Mouse (Mus musculus): ENCODE results near the gene Pik3c2b. TPM values are rescaled to one million over a fixed set of nuclear protein-coding genes. Genes with fewer than 3 reads are reported as not detected.

The Pik3c2b gene
- polyA plus RNA-seq, 1 experiment from 2014 or later = 2.3 TPM

DNA sequence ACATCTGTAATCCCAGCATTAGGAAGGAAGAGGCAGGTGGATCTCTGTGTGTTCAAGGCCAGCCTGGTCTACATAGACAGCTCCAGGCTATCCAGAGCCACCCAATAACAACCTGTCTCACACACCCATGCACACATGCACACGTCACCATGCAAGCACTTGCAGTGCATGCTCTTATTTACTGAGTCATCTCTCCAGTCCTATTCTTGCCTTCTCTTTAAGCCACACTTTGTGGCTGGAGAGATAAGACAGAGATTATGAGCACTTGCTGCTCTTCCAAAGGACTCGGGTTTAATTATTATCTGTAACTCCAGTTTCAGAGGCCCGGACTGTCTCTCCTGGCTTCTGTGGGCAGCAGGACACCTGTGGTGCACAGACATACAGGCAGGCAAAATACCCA is 73.4 kb downstream of the Pik3c2b start:
- ATAC-seq (no peak), DNase-seq (ENCODE audit: low read depth, low spot score) (no peak)
- TF ChIP-seq CTCF (IDR thresholded peaks at IDR 0.05) = no peak
- CTCF ChIA-PET = no interaction called here
- in situ Hi-C loops (cut with MboI; ENCODE audit: low pct_unique_long_range_greater_than_20kb) = loop anchor here (25.0 kb wide), 1 partner anchor 357 kb away; no protein-coding TSS in a partner anchor
- no peaks in the 10 kb centered on the region for H3K27me3 ChIP-seq
- POLR2A ChIA-PET = no interaction called here

DNA sequence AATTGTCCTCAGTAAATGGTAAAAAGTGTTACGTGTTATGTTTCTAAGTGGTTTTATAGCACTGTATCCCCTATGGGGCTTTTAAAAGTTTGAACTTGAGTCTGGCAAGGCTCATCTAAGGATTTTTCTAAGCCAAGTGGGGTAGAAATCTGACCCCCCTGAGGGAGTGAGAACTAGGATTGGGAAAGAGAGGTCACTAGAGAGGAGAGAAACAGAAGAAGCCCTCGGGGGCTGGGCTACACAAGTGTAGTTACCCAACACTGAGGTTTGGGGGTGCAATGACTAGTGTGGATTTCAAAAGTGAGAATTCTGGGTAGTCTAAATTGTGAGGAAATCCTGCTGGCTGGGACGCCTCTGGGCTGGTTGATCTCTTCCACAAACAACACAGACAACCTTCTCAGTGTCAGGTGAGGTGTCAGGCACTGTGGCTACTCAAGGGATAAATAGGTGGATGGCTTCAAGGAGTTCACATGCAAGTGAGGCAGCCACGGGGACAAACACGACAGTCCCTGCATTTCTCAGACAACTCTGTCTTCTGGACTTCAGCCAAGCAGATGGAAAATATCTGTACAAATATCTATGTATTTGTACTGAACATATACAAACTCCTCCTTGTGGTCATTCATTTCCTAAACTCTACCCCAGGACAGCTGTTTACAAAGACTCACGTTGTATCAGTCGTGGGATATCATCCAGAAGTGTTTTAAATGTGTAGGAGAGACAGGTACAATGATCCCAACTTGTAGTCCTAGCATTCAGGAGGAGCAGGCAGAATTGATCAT is 74.7 kb downstream of the Pik3c2b start:
- H3K27me3 ChIP-seq = no peaks in the 10 kb centered on the region
- ATAC-seq = no peak
- in situ Hi-C loops (cut with MboI; ENCODE audit: low pct_unique_long_range_greater_than_20kb) = loop anchor here (25.0 kb wide), 1 partner anchor 358 kb away; no protein-coding TSS in a partner anchor
- ChIA-PET CTCF (interaction anchor here (1.2 kb wide), 1 partner anchor 9 kb away, joined by 3 read pairs; no protein-coding TSS in a partner anchor), POLR2A (no interaction called here)
- TF ChIP-seq CTCF (IDR thresholded peaks at IDR 0.05) = no peak
- no peak for DNase-seq (ENCODE audit: low read depth, low spot score)

DNA sequence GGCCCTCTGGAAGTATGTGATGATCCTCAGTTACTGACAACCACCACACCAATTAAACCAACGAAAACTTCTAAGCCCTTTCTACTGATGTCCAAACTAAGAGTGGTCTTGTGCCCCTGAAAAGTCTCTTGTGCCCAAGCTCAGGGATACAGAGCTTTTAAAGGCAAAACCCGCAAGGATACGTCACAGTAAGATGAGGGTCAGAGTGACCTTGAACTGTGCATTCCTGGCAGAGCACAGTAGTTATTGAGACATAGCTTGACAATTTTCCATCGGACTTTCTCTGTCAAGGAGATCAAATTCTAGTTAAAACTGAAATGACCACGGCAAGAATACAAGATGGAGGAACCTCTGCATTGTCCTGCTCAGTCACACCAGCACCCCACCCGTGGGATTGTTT is 75.8 kb downstream of the Pik3c2b start:
- TF ChIP-seq CTCF (IDR thresholded peaks at IDR 0.05) = no peak
- in situ Hi-C loops (cut with MboI; ENCODE audit: low pct_unique_long_range_greater_than_20kb) = loop anchor here (25.0 kb wide), 1 partner anchor 359 kb away; no protein-coding TSS in a partner anchor
- CTCF ChIA-PET = interaction anchor here (1.1 to 1.2 kb wide), 2 partner anchors 8 to 14 kb away, joined by 3 to 4 read pairs; no protein-coding TSS in a partner anchor
- ATAC-seq = no peak
- POLR2A ChIA-PET = no interaction called here
- H3K27me3 ChIP-seq = no peaks in the 10 kb centered on the region
- DNase-seq (ENCODE audit: low read depth, low spot score) = no peak

DNA sequence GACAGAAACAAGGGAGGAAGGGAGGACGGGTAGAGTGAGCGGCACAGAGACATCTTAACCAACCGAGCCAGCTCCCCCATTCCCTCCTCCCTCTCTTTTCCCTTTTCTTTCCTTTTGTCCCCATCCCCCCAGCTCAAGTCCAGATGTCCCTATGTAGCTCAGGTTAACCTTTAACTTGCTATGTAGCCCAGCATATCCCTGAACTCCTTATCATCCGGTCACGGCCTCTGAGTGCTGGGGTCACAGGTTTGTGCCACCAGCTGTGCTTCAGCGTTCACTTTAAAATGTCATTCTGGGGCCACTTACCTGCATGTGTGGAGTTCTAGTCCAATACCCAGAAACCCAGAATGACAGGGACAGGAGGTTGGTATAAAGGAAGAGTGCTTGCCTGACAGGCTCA is 78.7 kb downstream of the Pik3c2b start:
- no peak for TF ChIP-seq CTCF (IDR thresholded peaks at IDR 0.05)
- no peak for ATAC-seq
- POLR2A ChIA-PET = interaction anchor here (0.6 kb wide), 1 partner anchor 116 kb away, joined by 7 read pairs; no protein-coding TSS in a partner anchor
- DNase-seq (ENCODE audit: low read depth, low spot score) = no peak
- no peaks in the 10 kb centered on the region for H3K27me3 ChIP-seq
- in situ Hi-C loops (cut with MboI; ENCODE audit: low pct_unique_long_range_greater_than_20kb) = loop anchor here (25.0 kb wide), 1 partner anchor 362 kb away; no protein-coding TSS in a partner anchor
- CTCF ChIA-PET = no interaction called here

DNA sequence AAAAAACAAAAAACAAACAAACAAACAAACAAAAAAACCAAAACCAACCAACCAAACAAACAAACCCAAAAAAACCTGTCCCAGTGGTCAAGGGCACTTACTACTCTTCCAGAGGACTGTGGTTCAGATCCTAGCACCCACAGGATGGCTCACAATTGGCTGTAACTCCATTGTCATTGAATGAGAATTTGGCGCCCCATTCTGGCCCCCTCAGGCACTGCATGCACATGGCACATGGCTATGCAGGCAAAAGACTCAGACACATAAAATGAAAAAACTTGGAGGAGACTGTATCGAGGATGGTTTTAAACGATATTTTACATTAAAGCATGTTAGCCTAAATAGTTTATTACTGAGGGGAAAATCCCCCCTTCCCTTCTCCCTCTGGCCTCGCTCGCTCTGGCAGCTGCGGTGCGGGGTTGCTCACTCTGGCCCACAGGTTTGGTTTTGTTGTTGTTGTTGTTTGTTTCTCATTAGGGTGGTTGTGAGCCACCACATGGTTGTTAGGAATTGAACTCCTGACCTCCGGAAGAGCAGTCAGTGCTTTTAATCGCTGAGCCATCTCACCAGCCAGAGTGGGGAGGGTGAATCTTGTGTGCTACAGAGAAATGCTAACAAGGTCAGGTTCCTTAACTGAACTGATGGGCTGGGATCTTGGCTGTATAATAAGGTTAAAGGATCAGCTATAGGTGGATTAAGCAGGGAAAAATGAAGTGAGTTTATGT is 80.3 kb downstream of the Pik3c2b start:
- ChIA-PET POLR2A (no interaction called here), CTCF (no interaction called here)
- DNase-seq (ENCODE audit: low read depth, low spot score) = no peak
- in situ Hi-C loops (cut with MboI; ENCODE audit: low pct_unique_long_range_greater_than_20kb) = no loop called here
- H3K27me3 ChIP-seq = no peaks in the 10 kb centered on the region
- no peak for ATAC-seq
- no peak for TF ChIP-seq CTCF (IDR thresholded peaks at IDR 0.05)

DNA sequence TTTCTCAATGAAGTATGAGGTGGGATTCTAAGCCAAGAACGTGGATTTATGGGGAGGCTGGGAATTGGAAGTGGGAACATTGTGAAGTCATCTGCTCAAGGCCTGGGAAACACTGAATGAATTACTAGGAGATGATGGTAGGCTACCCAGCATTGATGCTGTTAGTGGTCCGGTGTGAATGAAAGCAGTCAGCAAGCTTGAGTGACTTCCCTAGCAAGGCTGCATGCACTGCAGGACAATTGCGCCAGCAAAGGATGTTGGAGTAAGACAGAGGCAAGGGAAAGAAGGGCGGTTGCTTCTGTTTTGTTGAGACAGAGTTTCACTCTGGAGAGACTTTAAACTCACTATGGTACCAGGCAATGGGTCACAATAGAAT is 80.9 kb downstream of the Pik3c2b start:
- POLR2A ChIA-PET = no interaction called here
- in situ Hi-C loops (cut with MboI; ENCODE audit: low pct_unique_long_range_greater_than_20kb) = no loop called here
- CTCF ChIA-PET = no interaction called here
- ATAC-seq = no peak
- H3K27me3 ChIP-seq = no peaks in the 10 kb centered on the region
- DNase-seq (ENCODE audit: low read depth, low spot score) = no peak
- TF ChIP-seq CTCF (IDR thresholded peaks at IDR 0.05) = no peak

DNA sequence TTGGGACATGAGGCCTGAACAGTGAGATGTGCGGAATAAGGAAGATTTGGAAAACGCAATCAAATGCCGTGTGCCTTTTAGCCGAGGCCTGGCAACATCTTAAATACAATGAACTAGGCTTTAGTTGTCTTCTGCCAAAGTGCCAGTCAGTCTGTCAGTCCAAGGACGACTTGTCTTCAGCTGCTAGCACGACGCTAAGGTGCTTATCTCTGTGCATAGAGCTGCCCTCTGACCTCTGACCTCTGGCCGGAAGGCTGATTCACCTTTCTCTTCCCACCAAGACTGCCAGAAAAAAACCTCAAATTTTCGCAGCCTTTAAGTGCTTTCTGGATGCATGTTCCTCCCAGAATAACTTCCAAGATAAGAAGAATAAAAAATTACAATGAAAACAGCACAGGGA is 81.9 kb downstream of the Pik3c2b start:
- no peaks in the 10 kb centered on the region for H3K27me3 ChIP-seq
- CTCF ChIA-PET = no interaction called here
- DNase-seq (ENCODE audit: low read depth, low spot score) (no peak), ATAC-seq (no peak)
- no peak for TF ChIP-seq CTCF (IDR thresholded peaks at IDR 0.05)
- in situ Hi-C loops (cut with MboI; ENCODE audit: low pct_unique_long_range_greater_than_20kb) = no loop called here
- POLR2A ChIA-PET = no interaction called here

DNA sequence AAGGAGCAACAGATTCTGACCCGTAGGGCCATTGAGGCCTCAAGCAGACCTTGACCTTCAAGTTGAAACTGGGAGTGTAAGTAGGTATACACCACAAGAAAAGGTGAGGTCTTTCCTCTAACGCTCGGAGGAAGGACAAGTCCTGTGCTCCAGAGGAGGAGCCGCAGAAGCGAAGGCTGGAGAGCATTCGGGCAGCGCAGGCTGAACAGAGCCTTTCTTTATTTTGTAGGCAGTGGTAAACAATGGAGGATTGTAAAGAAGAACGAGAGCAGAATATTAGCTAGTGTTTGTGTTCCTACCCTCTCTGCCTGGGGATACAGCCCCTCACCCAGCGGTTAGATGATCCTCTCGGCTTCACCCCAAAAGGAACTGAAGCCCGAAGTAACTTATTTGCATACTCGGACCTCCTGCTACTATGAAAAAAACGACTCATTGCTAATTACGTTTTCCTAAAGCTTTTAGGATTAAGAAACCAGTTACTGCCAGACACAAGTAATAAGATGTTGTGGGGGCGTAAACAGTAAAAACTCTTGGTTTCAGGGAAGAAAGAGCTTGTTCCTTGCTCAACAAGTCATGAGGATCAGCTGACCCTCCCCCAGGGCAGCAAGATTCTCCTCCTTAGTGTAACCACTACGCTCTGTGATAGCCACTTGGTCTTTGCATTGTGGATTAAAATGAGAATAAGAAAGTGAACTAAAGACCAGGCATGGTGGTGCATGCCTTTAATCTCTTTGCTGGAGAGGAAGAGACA is 84.2 kb downstream of the Pik3c2b start:
- ATAC-seq (no peak), DNase-seq (ENCODE audit: low read depth, low spot score) (no peak)
- CTCF ChIA-PET = interaction anchor here (0.7 to 1.5 kb wide), 2 partner anchors 9 to 16 kb away, joined by 3 read pairs; no protein-coding TSS in a partner anchor
- H3K27me3 ChIP-seq = no peaks in the 10 kb centered on the region
- in situ Hi-C loops (cut with MboI; ENCODE audit: low pct_unique_long_range_greater_than_20kb) = no loop called here
- POLR2A ChIA-PET = no interaction called here
- TF ChIP-seq CTCF (IDR thresholded peaks at IDR 0.05) = no peak

DNA sequence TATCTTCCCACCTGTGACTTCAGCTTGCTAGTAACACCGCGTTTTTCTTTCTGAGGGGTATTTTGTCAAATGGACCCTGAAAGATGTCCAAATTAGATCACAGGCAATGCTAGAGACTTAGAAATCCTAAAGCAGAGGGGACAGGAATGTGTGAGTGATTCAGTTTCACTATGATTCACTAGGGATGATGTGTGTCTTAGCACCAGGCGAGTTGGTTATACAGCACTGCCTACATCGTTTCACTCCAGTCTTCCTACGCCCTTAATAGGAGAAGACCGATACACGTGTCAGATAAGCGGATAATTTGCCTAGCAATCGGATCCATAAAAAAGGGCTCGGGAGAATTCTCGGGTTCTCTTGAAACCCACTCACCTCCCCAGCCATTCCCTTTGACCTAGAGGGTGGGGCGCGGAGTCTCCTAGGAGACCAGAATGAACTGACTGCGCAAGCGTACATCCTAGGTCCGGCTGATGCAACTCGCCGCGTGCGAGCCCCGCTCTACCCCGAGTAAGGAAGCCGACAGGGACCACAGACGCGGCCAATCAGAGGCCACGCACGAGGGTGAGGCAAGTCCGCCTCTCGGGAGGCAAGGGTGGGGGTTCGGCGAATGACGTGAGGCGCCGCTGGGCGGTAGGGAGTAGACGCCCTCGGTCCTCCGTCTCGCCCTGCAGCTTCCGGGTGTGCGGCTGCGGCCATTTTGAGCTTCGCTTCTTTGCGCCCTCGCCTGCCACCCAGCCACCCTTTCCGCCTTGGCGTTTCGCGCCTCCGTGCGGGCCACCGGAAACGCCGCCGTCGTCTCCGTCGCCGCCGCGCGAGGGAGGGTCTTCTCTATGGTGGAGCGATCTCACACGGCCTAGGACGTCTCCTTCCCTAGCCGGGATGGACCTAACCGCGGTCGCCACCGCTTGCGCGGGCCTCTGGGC is 85.4 kb downstream of the Pik3c2b start, which contains the start of gene Ppp1r15b:
Gene Ppp1r15b (plus strand): TSS at position 506 of the 923 bp plus-strand sequence.
- ChIA-PET CTCF (no interaction called here), POLR2A (interaction anchor here (0.5 to 1.1 kb wide), 3 partner anchors 46 to 164 kb away, joined by 3 to 6 read pairs (median 3); no protein-coding TSS in a partner anchor)
- H3K27me3 ChIP-seq = no peaks in the 10 kb centered on the region
- DNase-seq (ENCODE audit: low read depth, low spot score) (peak; percentile 94), ATAC-seq (peak; percentile 87)
- TF ChIP-seq CTCF (IDR thresholded peaks at IDR 0.05) = no peak
- in situ Hi-C loops (cut with MboI; ENCODE audit: low pct_unique_long_range_greater_than_20kb) = no loop called here

All from Patski (cell line).